Mouse (Mus musculus): ENCODE results near the gene Arhgap15. TPM values are rescaled to one million over a fixed set of nuclear protein-coding genes. Genes with fewer than 3 reads are reported as not detected.

The Arhgap15 gene
- polyA plus RNA-seq, 1 experiment from 2014 or later = 0.59 TPM

- no peak overlapping the region for H3K4me3 ChIP-seq (replicated peaks)
- 88% methylated on average over 3 of the region's 3 CpGs for WGBS
These were observed 697 bp downstream of the Arhgap15 start for GRCm38 (mm10) chr2:43749321-43749720.

GRCm38 (mm10) chr2:43755899-43756298, 7.3 kb downstream of the Arhgap15 start:
- no peak for ATAC-seq
- no peaks in the 10 kb centered on the region for H3K36me3 ChIP-seq
- no peaks in the 10 kb centered on the region for H3K9me3 ChIP-seq
- H3K27ac ChIP-seq = no peak overlapping the region
- no peak overlapping the region for H3K4me2 ChIP-seq (replicated peaks)
- H3K27me3 ChIP-seq = no peaks in the 10 kb centered on the region
- no peaks in the 10 kb centered on the region for H3K4me1 ChIP-seq (replicated peaks)
- 97% methylated on average over 3 of the region's 3 CpGs for WGBS
- H3K9ac ChIP-seq (replicated peaks) = no peak overlapping the region
- no peak overlapping the region for H3K4me3 ChIP-seq (replicated peaks)

More at GRCm38 (mm10) chr2:43749321-43749720, 697 bp downstream of the Arhgap15 start:
- Histone ChIP-seq H3K9ac (replicated peaks) (no peak overlapping the region), H3K36me3 (no peaks in the 10 kb centered on the region), H3K9me3 (no peaks in the 10 kb centered on the region), H3K4me2 (replicated peaks) (no peak overlapping the region), H3K27me3 (no peaks in the 10 kb centered on the region), H3K4me1 (replicated peaks) (no peaks in the 10 kb centered on the region), H3K27ac (no peak overlapping the region)
- no peak for ATAC-seq

DNA sequence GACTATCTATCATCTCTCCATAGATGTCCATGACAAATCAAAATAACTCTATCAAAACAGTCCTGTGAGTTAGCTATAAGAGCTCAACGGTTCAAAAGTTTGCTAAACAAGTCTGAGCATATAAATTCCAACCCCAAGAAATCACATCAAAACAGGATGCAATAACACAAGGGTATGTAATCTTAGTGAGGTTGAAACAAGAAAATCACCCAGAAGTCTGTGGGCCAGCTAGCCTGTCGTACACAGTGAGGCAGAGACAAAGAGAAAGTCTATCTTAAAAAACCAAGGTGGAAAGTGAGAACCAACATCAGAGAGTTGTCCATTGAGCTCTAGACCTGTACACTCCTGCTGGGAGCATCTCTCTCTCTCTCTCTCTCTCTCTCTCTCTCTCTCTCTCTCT, 8.0 kb downstream of the Arhgap15 start:
- Histone ChIP-seq H3K27me3 (no peaks in the 10 kb centered on the region), H3K4me1 (replicated peaks) (no peaks in the 10 kb centered on the region), H3K4me3 (replicated peaks) (no peak overlapping the region), H3K27ac (no peak overlapping the region), H3K9me3 (no peaks in the 10 kb centered on the region), H3K9ac (replicated peaks) (no peak overlapping the region), H3K36me3 (no peaks in the 10 kb centered on the region), H3K4me2 (replicated peaks) (no peak overlapping the region)
- WGBS = 85% methylated on average over 2 of the region's 2 CpGs
- ATAC-seq = no peak

GRCm38 (mm10) chr2:43761735-43762134, 13.1 kb downstream of the Arhgap15 start:
- no peak overlapping the region for H3K9ac ChIP-seq (replicated peaks)
- H3K4me2 ChIP-seq (replicated peaks) = no peak overlapping the region
- no peaks in the 10 kb centered on the region for H3K4me1 ChIP-seq (replicated peaks)
- H3K4me3 ChIP-seq (replicated peaks) = no peak overlapping the region
- 85% methylated on average over 3 of the region's 3 CpGs for whole genome bisulfite sequencing
- no peaks in the 10 kb centered on the region for H3K36me3 ChIP-seq
- H3K9me3 ChIP-seq = no peaks in the 10 kb centered on the region
- no peaks in the 10 kb centered on the region for H3K27me3 ChIP-seq
- H3K27ac ChIP-seq = no peak overlapping the region
- ATAC-seq = no peak

- no peak overlapping the region for H3K4me2 ChIP-seq (replicated peaks)
- H3K9me3 ChIP-seq = no peaks in the 10 kb centered on the region
- WGBS = 69% methylated on average over 5 of the region's 5 CpGs
- H3K36me3 ChIP-seq = no peaks in the 10 kb centered on the region
- H3K27me3 ChIP-seq = no peaks in the 10 kb centered on the region
- ATAC-seq = no peak
- no peaks in the 10 kb centered on the region for H3K4me1 ChIP-seq (replicated peaks)
- no peak overlapping the region for H3K27ac ChIP-seq
- no peak overlapping the region for H3K4me3 ChIP-seq (replicated peaks)
- H3K9ac ChIP-seq (replicated peaks) = no peak overlapping the region
These were observed 14.7 kb downstream of the Arhgap15 start for GRCm38 (mm10) chr2:43763279-43763678.

GRCm38 (mm10) chr2:43764456-43764855, 15.8 kb downstream of the Arhgap15 start:
- no peak for ATAC-seq
- 98% methylated on average over 1 of the region's 1 CpGs for WGBS
- no peak overlapping the region for H3K9ac ChIP-seq (replicated peaks)

GRCm38 (mm10) chr2:43766200-43766599, 17.6 kb downstream of the Arhgap15 start:
- Histone ChIP-seq H3K27ac (no peak overlapping the region), H3K27me3 (no peaks in the 10 kb centered on the region), H3K36me3 (no peaks in the 10 kb centered on the region), H3K4me1 (replicated peaks) (no peaks in the 10 kb centered on the region), H3K9me3 (no peaks in the 10 kb centered on the region), H3K4me2 (replicated peaks) (no peak overlapping the region), H3K4me3 (replicated peaks) (no peak overlapping the region), H3K9ac (replicated peaks) (no peak overlapping the region)
- 93% methylated on average over 3 of the region's 3 CpGs for WGBS
- ATAC-seq = no peak

More at GRCm38 (mm10) chr2:43764456-43764855, 15.8 kb downstream of the Arhgap15 start:
- H3K27ac ChIP-seq = no peak overlapping the region
- no peak overlapping the region for H3K4me3 ChIP-seq (replicated peaks)
- H3K36me3 ChIP-seq = no peaks in the 10 kb centered on the region
- H3K9me3 ChIP-seq = no peaks in the 10 kb centered on the region
- no peaks in the 10 kb centered on the region for H3K4me1 ChIP-seq (replicated peaks)
- H3K4me2 ChIP-seq (replicated peaks) = no peak overlapping the region
- H3K27me3 ChIP-seq = no peaks in the 10 kb centered on the region

DNA sequence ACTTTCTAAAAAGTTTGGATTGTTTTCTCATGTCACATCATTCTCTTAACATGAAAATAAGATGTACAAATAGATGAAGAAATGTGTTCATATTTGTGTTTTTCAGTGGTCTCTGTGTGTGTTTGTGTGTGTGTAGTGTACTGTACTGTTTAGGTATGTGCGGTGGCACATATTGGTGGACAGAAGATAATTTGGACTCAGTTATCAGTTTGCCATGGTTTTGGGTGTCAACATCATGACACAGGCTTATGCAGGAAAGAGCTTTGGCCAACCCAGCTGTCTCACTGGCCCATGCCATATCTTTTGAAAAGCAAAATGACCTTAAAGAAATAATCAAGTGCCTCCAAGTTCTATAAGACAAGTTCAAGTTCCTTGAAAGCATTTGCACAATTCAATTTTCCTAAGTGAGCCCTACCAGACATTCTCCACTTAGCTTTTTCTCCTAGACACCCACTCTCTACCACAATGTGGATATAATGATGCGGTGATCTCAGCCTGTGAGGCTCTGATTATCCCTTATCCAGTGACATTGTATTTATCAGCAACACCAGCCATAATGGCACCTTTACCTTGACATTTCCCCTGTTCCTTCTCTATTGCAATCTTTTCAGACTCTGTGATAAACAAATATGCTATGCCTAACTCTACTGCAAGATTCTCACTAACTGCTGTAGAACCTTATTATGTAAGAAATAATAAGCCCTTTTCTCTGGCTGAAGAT, 21.4 kb downstream of the Arhgap15 start:
- 95% methylated on average over 2 of the region's 2 CpGs for WGBS
- Histone ChIP-seq H3K27me3 (no peaks in the 10 kb centered on the region), H3K27ac (no peak overlapping the region), H3K4me1 (replicated peaks) (no peaks in the 10 kb centered on the region), H3K9ac (replicated peaks) (no peak overlapping the region), H3K4me3 (replicated peaks) (no peak overlapping the region), H3K9me3 (no peaks in the 10 kb centered on the region), H3K4me2 (replicated peaks) (no peak overlapping the region), H3K36me3 (no peaks in the 10 kb centered on the region)
- ATAC-seq = no peak

- 94% methylated on average over 5 of the region's 5 CpGs for WGBS
- Histone ChIP-seq H3K4me3 (replicated peaks) (no peak overlapping the region), H3K36me3 (no peaks in the 10 kb centered on the region), H3K27ac (no peak overlapping the region), H3K9me3 (no peaks in the 10 kb centered on the region), H3K4me1 (replicated peaks) (no peaks in the 10 kb centered on the region), H3K27me3 (no peaks in the 10 kb centered on the region), H3K9ac (replicated peaks) (no peak overlapping the region), H3K4me2 (replicated peaks) (no peak overlapping the region)
- no peak for ATAC-seq
These were observed 24.0 kb downstream of the Arhgap15 start for GRCm38 (mm10) chr2:43772640-43773039.

GRCm38 (mm10) chr2:43782157-43782556, 33.5 kb downstream of the Arhgap15 start:
- 0 out of 2 replicates have a peak, but pooled peaks have one; percentile 17 for ATAC-seq
- Histone ChIP-seq H3K27me3 (no peaks in the 10 kb centered on the region), H3K27ac (no peak overlapping the region), H3K4me3 (replicated peaks) (no peak overlapping the region), H3K4me1 (replicated peaks) (peaks cover 19% of the 10 kb centered on the region; the same call in 1 of the 2 replicates), H3K9me3 (no peaks in the 10 kb centered on the region), H3K4me2 (replicated peaks) (no peak overlapping the region), H3K36me3 (no peaks in the 10 kb centered on the region), H3K9ac (replicated peaks) (no peak overlapping the region)
- WGBS = 76% methylated on average over 3 of the region's 3 CpGs

DNA sequence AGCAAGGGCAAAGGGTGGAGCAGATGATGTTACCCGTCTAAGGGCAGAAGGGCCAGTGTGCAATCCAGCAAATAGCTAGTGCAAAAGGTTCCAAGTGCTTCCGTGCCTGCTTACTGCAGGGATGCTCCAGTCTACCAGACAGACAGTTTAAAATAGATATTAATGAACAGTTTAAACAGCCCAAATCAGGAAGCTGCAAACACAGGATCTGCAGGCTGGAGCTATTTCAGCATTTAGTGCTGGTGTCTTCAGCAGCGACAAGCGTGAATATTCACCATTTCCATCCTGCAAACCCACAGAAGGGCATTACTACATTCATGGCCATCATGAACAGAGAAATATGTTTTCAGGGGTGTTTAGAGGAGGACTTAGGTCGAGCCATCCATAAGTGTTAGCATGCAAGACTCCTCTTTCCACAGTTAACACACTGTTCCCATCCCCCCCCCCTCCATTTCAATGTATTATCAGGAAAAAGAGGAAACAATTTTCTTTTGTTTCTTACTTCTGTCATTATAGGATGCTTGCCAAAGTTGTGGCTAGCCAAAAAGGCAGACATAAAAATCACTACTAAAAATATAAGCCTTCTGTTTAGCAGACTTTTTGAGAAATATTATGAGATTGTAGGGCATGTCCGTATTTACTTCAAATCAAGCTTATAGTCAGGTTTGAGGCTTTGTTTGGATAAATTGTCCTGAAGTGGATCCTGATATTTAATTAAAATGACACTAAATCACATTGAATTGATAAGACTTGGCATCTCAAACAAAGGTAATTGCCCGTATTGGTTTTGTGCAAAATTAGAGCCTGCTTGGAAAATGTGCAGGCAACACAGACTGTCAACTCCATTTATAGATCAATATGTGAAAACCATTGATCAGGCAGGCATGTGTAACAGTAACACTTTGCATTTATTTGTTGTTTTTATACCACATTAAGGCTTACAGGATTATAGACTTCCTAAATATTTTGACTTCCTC, 35.4 kb downstream of the Arhgap15 start:
- Histone ChIP-seq H3K36me3 (no peaks in the 10 kb centered on the region), H3K4me2 (replicated peaks) (no peak overlapping the region), H3K4me3 (replicated peaks) (no peak overlapping the region), H3K27me3 (no peaks in the 10 kb centered on the region), H3K4me1 (replicated peaks) (peaks cover 25% of the 10 kb centered on the region), H3K27ac (no peak overlapping the region), H3K9me3 (no peaks in the 10 kb centered on the region), H3K9ac (replicated peaks) (no peak overlapping the region)
- ATAC-seq = no peak
- WGBS = 72% methylated on average over 7 of the region's 7 CpGs

GRCm38 (mm10) chr2:43786101-43786500, 37.5 kb downstream of the Arhgap15 start:
- 32% methylated on average over 3 of the region's 3 CpGs for WGBS
- H3K36me3 ChIP-seq = no peaks in the 10 kb centered on the region
- no peak for ATAC-seq
- peaks cover 25% of the 10 kb centered on the region for H3K4me1 ChIP-seq (replicated peaks)
- H3K9ac ChIP-seq (replicated peaks) = no peak overlapping the region
- no peaks in the 10 kb centered on the region for H3K27me3 ChIP-seq
- H3K4me2 ChIP-seq (replicated peaks) = no peak overlapping the region
- H3K4me3 ChIP-seq (replicated peaks) = no peak overlapping the region
- H3K9me3 ChIP-seq = no peaks in the 10 kb centered on the region
- no peak overlapping the region for H3K27ac ChIP-seq
